Mouse (Mus musculus) cerebral cortex, adult 2 months (tissue): Measurements from ENCODE around the gene Sbk3.

Experiments
- WGBS: fragments of 180-500 bp; shearing (Covaris S2); methylation state at CpG from one replicate; pipeline ENCODE4 v1.1.7; 2018; 5-methylcytosine and 5-hydroxymethylcytosine counted together

Sbk3 gene

DNA sequence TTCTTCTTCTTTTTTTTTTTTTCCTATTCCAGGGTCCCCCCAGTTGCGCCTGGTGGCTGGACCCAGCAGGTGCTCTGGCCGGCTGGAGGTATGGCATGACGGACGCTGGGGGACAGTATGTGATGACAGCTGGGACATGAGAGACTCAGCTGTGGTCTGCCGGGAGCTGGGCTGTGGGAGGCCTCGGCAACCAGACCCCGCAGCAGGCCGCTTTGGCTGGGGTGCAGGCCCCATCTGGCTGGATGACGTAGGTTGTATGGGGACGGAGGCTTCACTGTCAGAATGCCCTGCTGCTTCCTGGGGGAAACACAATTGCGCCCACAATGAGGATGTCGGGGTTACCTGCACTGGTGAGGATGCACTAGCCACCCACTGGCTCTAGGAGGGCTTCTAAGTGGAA, 37.9 kb downstream of the Sbk3 start:
- WGBS, result 83% methylated on average over 12 of the region's 12 CpGs

DNA sequence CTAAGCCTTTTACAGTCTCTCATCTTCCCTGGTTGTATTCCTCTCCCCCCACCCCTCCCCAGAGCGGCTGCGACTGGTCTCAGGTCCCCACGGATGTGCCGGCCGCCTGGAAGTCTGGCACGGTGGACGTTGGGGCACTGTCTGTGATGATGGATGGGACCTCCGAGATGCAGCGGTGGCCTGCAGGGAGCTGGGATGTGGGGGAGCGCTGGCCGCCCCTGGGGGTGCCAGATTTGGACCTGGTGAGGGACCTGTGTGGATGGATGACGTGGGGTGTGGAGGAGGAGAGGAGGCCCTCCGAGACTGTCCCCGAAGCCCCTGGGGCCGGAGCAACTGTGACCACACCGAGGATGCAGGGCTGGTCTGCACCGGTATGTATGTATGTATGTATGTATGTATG, 42.6 kb downstream of the Sbk3 start:
- WGBS, result 87% methylated on average over 17 of the region's 17 CpGs

DNA sequence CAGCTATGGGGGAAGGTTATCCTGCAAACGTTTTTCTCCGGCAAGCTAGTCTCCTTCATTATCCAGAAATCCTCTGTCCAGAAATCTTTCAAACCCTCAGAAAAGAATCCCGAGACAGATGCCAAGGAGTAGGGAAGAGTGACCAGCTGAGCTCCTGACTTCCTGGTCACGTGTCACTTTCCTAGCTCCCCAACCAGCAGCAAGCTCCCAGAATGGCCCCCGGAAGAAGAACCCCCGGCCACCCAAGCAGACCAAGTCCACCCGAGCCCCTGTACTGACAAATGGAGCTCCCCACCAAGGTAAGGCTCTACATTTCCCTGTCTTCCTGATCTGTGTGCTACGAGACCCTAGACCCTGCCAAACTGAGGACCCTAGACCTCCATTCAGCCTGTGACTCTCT, 43.3 kb downstream of the Sbk3 start:
- 77% methylated on average over 8 of the region's 8 CpGs for WGBS

GRCm38 (mm10) chr7:4926849-4927248, 44.1 kb downstream of the Sbk3 start:
- 89% methylated on average over 16 of the region's 16 CpGs for WGBS

- 28% methylated on average over 5 of the region's 6 CpGs for WGBS
These were observed 45.3 kb downstream of the Sbk3 start, which contains the start of gene Ssc5d for GRCm38 (mm10) chr7:4925441-4926381. Gene Ssc5d (plus strand): TSS chr7:4925785.

DNA sequence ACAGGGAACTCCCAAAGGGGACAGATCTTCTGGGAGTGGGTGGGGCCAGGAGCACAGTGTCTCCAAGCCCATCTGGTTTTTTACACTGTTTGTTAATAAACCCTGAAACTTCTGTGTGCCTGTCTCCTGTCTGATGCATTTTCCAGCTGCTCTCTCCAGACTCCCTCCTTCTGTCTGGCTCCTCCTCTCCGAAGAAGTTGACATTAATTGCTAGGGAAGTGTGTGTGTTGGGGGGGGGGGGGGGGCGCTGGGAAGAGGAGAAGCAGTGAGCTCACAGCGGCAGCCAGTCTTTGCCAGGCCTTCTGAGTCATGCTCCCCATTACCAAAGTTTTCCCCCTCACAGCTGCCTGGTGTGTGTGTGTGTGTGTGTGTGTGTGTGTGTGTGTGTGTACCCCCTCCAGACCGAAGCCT, 46.1 kb downstream of the Sbk3 start:
- 0% methylated on average over 3 of the region's 4 CpGs for WGBS

- under 1% methylated on average over 4 of the region's 4 CpGs for WGBS
These were observed 46.5 kb downstream of the Sbk3 start for GRCm38 (mm10) chr7:4924483-4924882.

- 4% methylated on average over 37 of the region's 37 CpGs for WGBS
These were observed 47.2 kb downstream of the Sbk3 start for GRCm38 (mm10) chr7:4923586-4924364.

- WGBS, result under 1% methylated on average over 14 of the region's 14 CpGs
These were observed 47.9 kb downstream of the Sbk3 start for GRCm38 (mm10) chr7:4922931-4923565.

DNA sequence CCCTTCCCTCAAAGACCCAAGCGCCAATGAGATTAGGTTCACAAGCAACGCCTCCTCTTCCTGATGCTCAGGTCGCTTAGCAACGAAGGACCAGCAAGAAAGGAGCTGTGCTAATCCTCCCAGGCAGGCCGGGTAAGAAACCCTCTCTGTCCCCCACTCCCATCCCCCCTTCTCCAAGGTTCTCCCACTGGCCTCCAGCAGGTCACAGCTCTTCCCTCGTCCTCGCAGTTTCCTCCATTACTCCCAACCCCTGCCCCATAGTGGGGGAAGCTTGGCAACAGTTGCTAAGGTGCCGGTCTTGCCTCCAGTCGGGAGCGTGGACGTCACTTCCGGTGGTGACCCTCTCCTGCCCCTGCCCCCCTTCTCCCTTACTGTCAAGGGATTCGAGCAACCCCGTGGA, 48.5 kb downstream of the Sbk3 start:
- under 1% methylated on average over 14 of the region's 14 CpGs for WGBS

- 13% methylated on average over 8 of the region's 8 CpGs for WGBS
These were observed 49.0 kb downstream of the Sbk3 start, which contains the start of gene Nat14 for GRCm38 (mm10) chr7:4921824-4922482. Gene Nat14 (plus strand): TSS chr7:4922028.

DNA sequence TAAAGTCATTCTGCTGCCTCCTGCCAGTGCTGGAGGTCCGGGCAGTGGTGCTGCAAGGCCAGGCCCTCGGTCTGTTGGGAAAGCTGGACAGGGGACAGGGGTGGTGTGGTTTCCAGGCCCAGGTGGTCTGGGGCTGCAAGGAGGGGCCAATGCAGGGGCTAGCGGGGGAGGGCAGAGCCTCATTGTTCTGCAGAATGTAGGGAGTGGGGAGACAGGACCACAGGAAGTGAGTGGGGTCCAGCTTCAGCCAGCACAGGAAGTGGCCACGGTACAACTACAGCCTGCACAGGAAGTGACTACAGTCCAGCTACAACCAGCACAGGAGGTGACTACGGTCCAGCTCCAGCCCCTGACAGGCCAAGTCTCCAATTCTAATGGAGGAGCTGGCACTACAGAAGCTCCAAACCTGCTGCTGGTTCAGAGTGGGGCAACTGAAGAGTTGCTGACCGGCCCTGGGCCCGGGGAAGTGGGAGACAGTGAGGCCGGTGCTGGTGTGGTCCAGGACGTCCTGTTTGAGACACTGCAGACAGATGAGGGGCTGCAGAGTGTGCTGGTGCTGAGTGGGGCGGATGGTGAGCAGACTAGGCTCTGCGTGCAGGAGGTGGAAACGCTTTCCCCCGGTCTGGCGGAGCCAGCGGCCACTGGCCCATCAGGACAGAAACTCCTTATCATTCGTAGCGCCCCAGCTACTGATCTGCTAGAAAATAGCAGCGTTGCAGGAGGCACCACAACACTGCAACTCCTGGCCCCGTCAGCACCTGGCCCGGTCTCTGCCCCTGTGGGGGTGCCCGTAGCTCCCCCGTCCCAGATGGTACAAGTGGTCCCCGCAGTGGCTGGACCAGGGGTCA, 49.8 kb downstream of the Sbk3 start:
- WGBS, result 53% methylated on average over 23 of the region's 23 CpGs

DNA sequence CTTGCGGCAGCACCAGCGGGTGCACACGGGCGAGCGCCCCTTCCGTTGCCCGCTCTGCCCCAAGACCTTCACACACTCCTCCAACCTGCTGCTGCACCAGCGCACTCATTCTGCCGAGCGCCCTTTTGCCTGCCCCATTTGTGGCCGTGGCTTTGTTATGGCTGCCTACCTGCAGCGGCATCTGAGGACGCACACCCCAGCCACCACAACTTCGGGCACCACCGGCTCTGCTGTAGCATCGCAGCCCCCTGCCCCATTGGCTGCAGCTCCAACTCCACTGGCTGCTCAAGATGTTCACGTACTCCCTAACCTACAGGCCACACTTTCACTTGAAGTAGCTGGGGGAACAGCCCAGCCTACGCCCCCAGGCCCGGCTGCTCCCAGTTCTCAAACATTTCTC, 50.5 kb downstream of the Sbk3 start:
- 90% methylated on average over 19 of the region's 19 CpGs for whole genome bisulfite sequencing

DNA sequence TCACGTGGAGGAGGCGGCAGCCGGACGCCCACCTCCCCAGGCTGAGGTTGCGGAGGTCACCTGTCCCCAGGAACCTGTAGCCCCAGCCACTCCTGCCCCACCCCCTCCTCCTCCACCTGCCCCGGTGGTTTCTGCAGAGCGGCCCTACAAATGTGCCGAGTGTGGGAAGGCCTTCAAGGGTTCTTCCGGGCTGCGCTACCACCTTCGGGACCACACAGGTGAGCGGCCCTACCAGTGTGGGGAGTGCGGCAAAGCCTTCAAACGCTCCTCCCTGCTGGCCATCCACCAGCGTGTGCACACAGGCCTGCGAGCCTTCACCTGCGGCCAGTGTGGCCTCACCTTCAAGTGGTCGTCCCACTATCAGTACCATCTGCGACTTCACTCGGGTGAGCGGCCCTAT, 51.0 kb downstream of the Sbk3 start:
- 92% methylated on average over 21 of the region's 21 CpGs for WGBS

DNA sequence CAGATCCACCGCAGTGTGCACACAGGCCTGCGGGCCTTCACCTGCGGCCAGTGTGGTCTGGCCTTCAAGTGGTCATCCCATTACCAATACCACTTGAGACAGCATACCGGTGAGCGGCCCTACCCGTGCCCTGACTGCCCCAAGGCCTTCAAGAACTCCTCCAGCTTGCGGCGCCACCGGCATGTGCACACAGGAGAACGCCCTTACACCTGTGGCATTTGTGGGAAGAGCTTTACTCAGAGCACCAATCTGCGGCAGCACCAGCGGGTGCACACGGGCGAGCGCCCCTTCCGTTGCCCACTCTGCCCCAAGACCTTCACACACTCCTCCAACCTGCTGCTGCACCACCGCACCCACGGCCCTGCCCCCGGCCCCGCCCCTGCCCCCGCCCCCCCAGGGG, 51.9 kb downstream of the Sbk3 start:
- whole genome bisulfite sequencing, result 84% methylated on average over 21 of the region's 21 CpGs

DNA sequence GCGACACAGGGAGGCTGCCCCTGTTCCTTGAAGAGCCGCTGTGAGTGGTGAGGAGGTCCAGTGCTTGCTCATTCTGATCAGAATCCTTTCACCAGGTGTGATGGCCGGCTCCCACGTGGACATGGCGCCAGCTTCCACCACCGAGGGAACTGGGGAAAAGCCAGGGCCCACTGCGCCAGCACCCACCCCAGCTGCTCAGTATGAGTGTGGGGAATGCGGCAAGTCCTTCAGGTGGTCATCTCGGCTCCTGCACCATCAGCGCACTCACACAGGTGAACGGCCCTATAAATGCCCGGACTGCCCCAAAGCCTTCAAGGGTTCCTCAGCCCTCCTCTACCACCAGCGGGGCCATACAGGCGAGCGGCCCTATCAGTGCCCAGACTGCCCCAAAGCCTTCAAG, 52.3 kb downstream of the Sbk3 start:
- 92% methylated on average over 15 of the region's 15 CpGs for WGBS

- 92% methylated on average over 2 of the region's 2 CpGs for WGBS
These were observed 53.5 kb downstream of the Sbk3 start for GRCm38 (mm10) chr7:4917494-4917893.

DNA sequence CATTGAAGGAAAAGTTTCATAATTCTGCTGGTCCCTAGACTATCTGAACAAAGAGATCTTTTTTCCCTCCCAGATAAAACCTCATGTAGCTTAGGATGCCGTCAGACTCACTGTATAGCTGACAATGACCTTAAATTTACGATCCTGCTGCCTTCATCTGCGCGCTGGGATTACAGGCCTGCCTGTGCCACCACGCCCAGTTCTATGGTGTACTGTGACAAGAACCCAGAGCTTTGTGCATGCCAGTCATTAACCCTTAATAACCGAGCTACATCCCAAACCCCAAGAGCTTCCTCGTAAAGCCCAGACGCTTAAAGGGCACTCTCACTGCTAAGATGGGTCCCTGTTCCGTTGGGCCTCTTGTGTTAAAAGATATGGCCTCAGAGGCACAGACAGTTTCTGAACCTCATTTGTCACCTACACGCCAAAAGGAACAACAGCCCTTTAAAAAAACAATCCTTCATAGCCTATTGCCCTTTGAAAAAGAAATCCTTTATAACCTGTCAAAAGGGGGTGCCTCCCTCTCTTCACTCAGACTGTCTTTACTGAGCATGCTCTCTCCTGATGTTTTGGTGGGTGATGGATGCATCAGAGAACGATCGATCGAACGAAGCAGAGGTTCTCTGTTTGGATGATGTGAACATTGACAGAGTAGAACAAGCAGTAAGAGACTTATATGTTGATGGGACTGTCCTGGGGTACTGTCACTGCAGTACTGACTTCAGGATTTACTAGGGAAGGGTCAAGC, 55.1 kb downstream of the Sbk3 start:
- 9% methylated on average over 14 of the region's 14 CpGs for WGBS
